Mouse (Mus musculus): ENCODE data around the gene Gm765. TPM values are rescaled to one million over a fixed set of nuclear protein-coding genes. Genes with fewer than 3 reads are reported as not detected.

The Gm765 gene
- not detected in 2 replicates for polyA plus RNA-seq (2015; fragmentation: Nextera tagmentation; extraction: Ambion mirVana)

- 75% methylated on average over 5 of the region's 5 CpGs for WGBS
- no peaks in the 10 kb centered on the region for H3K9me3 ChIP-seq (replicated peaks)
- H3K27ac ChIP-seq = no peak within 1 kb of the TSS
- no peaks in the 10 kb centered on the region for H3K4me1 ChIP-seq (replicated peaks)
- no peak within 1 kb of the TSS for H3K9ac ChIP-seq
- H3K36me3 ChIP-seq = no peaks in the 10 kb centered on the region
- no peak for ATAC-seq (replicated peaks; ENCODE audit: insufficient number of reproducible peaks, insufficient read depth, low FRiP score, low read depth)
- no peaks in the 10 kb centered on the region for H3K27me3 ChIP-seq
- H3K4me3 ChIP-seq = no peak within 1 kb of the TSS
- H3K4me2 ChIP-seq = no peak within 1 kb of the TSS
These were observed at the start of gene Gm765 for GRCm38 (mm10) chr6:98342654-98343053. Gene Gm765, minus strand, starts transcription at chr6:98342754.

- no peaks in the 10 kb centered on the region for H3K27me3 ChIP-seq
- no peak for ATAC-seq (replicated peaks; ENCODE audit: insufficient number of reproducible peaks, insufficient read depth, low FRiP score, low read depth)
- H3K4me2 ChIP-seq = no peak overlapping the region
- H3K9ac ChIP-seq = no peak overlapping the region
- no peak overlapping the region for H3K27ac ChIP-seq
- H3K9me3 ChIP-seq (replicated peaks) = no peaks in the 10 kb centered on the region
- H3K4me3 ChIP-seq = no peak overlapping the region
- WGBS = 73% methylated on average over 8 of the region's 8 CpGs
- no peaks in the 10 kb centered on the region for H3K4me1 ChIP-seq (replicated peaks)
- no peaks in the 10 kb centered on the region for H3K36me3 ChIP-seq
These were observed 42.9 kb upstream of the Gm765 start for GRCm38 (mm10) chr6:98385487-98385886.

- H3K4me2 ChIP-seq = no peak overlapping the region
- no peak overlapping the region for H3K27ac ChIP-seq
- H3K4me1 ChIP-seq (replicated peaks) = no peaks in the 10 kb centered on the region
- H3K36me3 ChIP-seq = no peaks in the 10 kb centered on the region
- WGBS = 61% methylated on average over 8 of the region's 8 CpGs
- ATAC-seq (replicated peaks; ENCODE audit: insufficient number of reproducible peaks, insufficient read depth, low FRiP score, low read depth) = no peak
- no peak overlapping the region for H3K9ac ChIP-seq
- H3K4me3 ChIP-seq = no peak overlapping the region
- H3K9me3 ChIP-seq (replicated peaks) = no peaks in the 10 kb centered on the region
- no peaks in the 10 kb centered on the region for H3K27me3 ChIP-seq
These were observed 41.9 kb upstream of the Gm765 start for GRCm38 (mm10) chr6:98384431-98384830.

GRCm38 (mm10) chr6:98383411-98383810 lies 40.9 kb upstream of the Gm765 start:
- no peaks in the 10 kb centered on the region for H3K27me3 ChIP-seq
- no peak overlapping the region for H3K27ac ChIP-seq
- WGBS = 45% methylated on average over 6 of the region's 6 CpGs
- no peak overlapping the region for H3K4me3 ChIP-seq
- no peak for ATAC-seq (replicated peaks; ENCODE audit: insufficient number of reproducible peaks, insufficient read depth, low FRiP score, low read depth)
- no peaks in the 10 kb centered on the region for H3K9me3 ChIP-seq (replicated peaks)
- H3K4me1 ChIP-seq (replicated peaks) = no peaks in the 10 kb centered on the region
- H3K4me2 ChIP-seq = no peak overlapping the region
- no peaks in the 10 kb centered on the region for H3K36me3 ChIP-seq
- no peak overlapping the region for H3K9ac ChIP-seq

- 74% methylated on average over 4 of the region's 4 CpGs for WGBS
- H3K27ac ChIP-seq = no peak overlapping the region
- no peaks in the 10 kb centered on the region for H3K4me1 ChIP-seq (replicated peaks)
- no peak overlapping the region for H3K9ac ChIP-seq
- H3K27me3 ChIP-seq = no peaks in the 10 kb centered on the region
- H3K4me3 ChIP-seq = no peak overlapping the region
- H3K36me3 ChIP-seq = no peaks in the 10 kb centered on the region
- no peaks in the 10 kb centered on the region for H3K9me3 ChIP-seq (replicated peaks)
- no peak overlapping the region for H3K4me2 ChIP-seq
- no peak for ATAC-seq (replicated peaks; ENCODE audit: insufficient number of reproducible peaks, insufficient read depth, low FRiP score, low read depth)
These were observed 23.6 kb upstream of the Gm765 start for GRCm38 (mm10) chr6:98366199-98366598.

GRCm38 (mm10) chr6:98355271-98355670 lies 12.7 kb upstream of the Gm765 start:
- Histone ChIP-seq H3K4me3 (no peak overlapping the region), H3K4me1 (replicated peaks) (no peaks in the 10 kb centered on the region), H3K4me2 (no peak overlapping the region), H3K27ac (no peak overlapping the region), H3K36me3 (no peaks in the 10 kb centered on the region), H3K9me3 (replicated peaks) (no peaks in the 10 kb centered on the region), H3K27me3 (no peaks in the 10 kb centered on the region), H3K9ac (no peak overlapping the region)
- WGBS = 80% methylated on average over 5 of the region's 5 CpGs
- no peak for ATAC-seq (replicated peaks; ENCODE audit: insufficient number of reproducible peaks, insufficient read depth, low FRiP score, low read depth)

- no peak overlapping the region for H3K27ac ChIP-seq
- no peaks in the 10 kb centered on the region for H3K4me1 ChIP-seq (replicated peaks)
- H3K9me3 ChIP-seq (replicated peaks) = no peaks in the 10 kb centered on the region
- no peak for ATAC-seq (replicated peaks; ENCODE audit: insufficient number of reproducible peaks, insufficient read depth, low FRiP score, low read depth)
- 85% methylated on average over 3 of the region's 3 CpGs for WGBS
- H3K9ac ChIP-seq = no peak overlapping the region
- no peaks in the 10 kb centered on the region for H3K27me3 ChIP-seq
- no peak overlapping the region for H3K4me2 ChIP-seq
- no peak overlapping the region for H3K4me3 ChIP-seq
- H3K36me3 ChIP-seq = no peaks in the 10 kb centered on the region
These were observed 10.7 kb upstream of the Gm765 start for GRCm38 (mm10) chr6:98353285-98353684.

- Histone ChIP-seq H3K36me3 (no peaks in the 10 kb centered on the region), H3K27me3 (no peaks in the 10 kb centered on the region), H3K9ac (no peak overlapping the region), H3K4me1 (replicated peaks) (no peaks in the 10 kb centered on the region), H3K4me3 (no peak overlapping the region), H3K27ac (no peak overlapping the region), H3K4me2 (no peak overlapping the region), H3K9me3 (replicated peaks) (no peaks in the 10 kb centered on the region)
- WGBS = 74% methylated on average over 2 of the region's 2 CpGs
- ATAC-seq (replicated peaks; ENCODE audit: insufficient number of reproducible peaks, insufficient read depth, low FRiP score, low read depth) = no peak
These were observed 9.8 kb downstream of the Gm765 start for GRCm38 (mm10) chr6:98332714-98333113.

GRCm38 (mm10) chr6:98311659-98312058 lies 30.9 kb downstream of the Gm765 start:
- H3K9me3 ChIP-seq (replicated peaks) = no peaks in the 10 kb centered on the region
- H3K27me3 ChIP-seq = no peaks in the 10 kb centered on the region
- no peak overlapping the region for H3K9ac ChIP-seq
- H3K4me1 ChIP-seq (replicated peaks) = no peaks in the 10 kb centered on the region
- no peak overlapping the region for H3K4me2 ChIP-seq
- no peak for ATAC-seq (replicated peaks; ENCODE audit: insufficient number of reproducible peaks, insufficient read depth, low FRiP score, low read depth)
- 81% methylated on average over 5 of the region's 5 CpGs for WGBS
- H3K27ac ChIP-seq = no peak overlapping the region
- H3K4me3 ChIP-seq = no peak overlapping the region
- H3K36me3 ChIP-seq = no peaks in the 10 kb centered on the region

- no peak for ATAC-seq (replicated peaks; ENCODE audit: insufficient number of reproducible peaks, insufficient read depth, low FRiP score, low read depth)
- 61% methylated on average over 3 of the region's 3 CpGs for WGBS
- no peaks in the 10 kb centered on the region for H3K36me3 ChIP-seq
- H3K27ac ChIP-seq = no peak overlapping the region
- no peak overlapping the region for H3K4me3 ChIP-seq
- H3K9me3 ChIP-seq (replicated peaks) = no peaks in the 10 kb centered on the region
- no peaks in the 10 kb centered on the region for H3K4me1 ChIP-seq (replicated peaks)
- no peaks in the 10 kb centered on the region for H3K27me3 ChIP-seq
- H3K9ac ChIP-seq = no peak overlapping the region
- no peak overlapping the region for H3K4me2 ChIP-seq
These were observed 34.9 kb downstream of the Gm765 start for GRCm38 (mm10) chr6:98307647-98308046.

GRCm38 (mm10) chr6:98307159-98307558 lies 35.4 kb downstream of the Gm765 start:
- no peak overlapping the region for H3K4me3 ChIP-seq
- 78% methylated on average over 7 of the region's 7 CpGs for WGBS
- H3K9me3 ChIP-seq (replicated peaks) = no peaks in the 10 kb centered on the region
- no peak for ATAC-seq (replicated peaks; ENCODE audit: insufficient number of reproducible peaks, insufficient read depth, low FRiP score, low read depth)
- no peaks in the 10 kb centered on the region for H3K36me3 ChIP-seq
- H3K4me1 ChIP-seq (replicated peaks) = no peaks in the 10 kb centered on the region
- no peaks in the 10 kb centered on the region for H3K27me3 ChIP-seq
- no peak overlapping the region for H3K9ac ChIP-seq
- H3K27ac ChIP-seq = no peak overlapping the region
- H3K4me2 ChIP-seq = no peak overlapping the region

- no peaks in the 10 kb centered on the region for H3K36me3 ChIP-seq
- no peak overlapping the region for H3K4me3 ChIP-seq
- no peaks in the 10 kb centered on the region for H3K9me3 ChIP-seq (replicated peaks)
- no peaks in the 10 kb centered on the region for H3K27me3 ChIP-seq
- ATAC-seq (replicated peaks; ENCODE audit: insufficient number of reproducible peaks, insufficient read depth, low FRiP score, low read depth) = no peak
- no peak overlapping the region for H3K9ac ChIP-seq
- 81% methylated on average over 5 of the region's 5 CpGs for WGBS
- no peak overlapping the region for H3K27ac ChIP-seq
- no peaks in the 10 kb centered on the region for H3K4me1 ChIP-seq (replicated peaks)
- no peak overlapping the region for H3K4me2 ChIP-seq
These were observed 50.5 kb downstream of the Gm765 start for GRCm38 (mm10) chr6:98292064-98292463.

Data from heart, embryonic 15.5 days (tissue).